Mouse (Mus musculus) layer of hippocampus, adult 9-10 months (tissue): Measurements from ENCODE around the gene Ak2.
A peak's percentile ranks its signal among the peaks of the same experiment; 100 is the strongest.

Source experiments
- DNase-seq: peaks from one replicate; pipeline ENCODE4 v3.0.0; 2022; ENCODE audit warnings: low spot score

The Ak2 gene

GRCm38 (mm10) chr4:129048501-129049305, 56.9 kb downstream of the Ak2 start:
- no peak for DNase-seq

GRCm38 (mm10) chr4:129049306-129050011, 57.7 kb downstream of the Ak2 start:
- DNase-seq = no peak

DNA sequence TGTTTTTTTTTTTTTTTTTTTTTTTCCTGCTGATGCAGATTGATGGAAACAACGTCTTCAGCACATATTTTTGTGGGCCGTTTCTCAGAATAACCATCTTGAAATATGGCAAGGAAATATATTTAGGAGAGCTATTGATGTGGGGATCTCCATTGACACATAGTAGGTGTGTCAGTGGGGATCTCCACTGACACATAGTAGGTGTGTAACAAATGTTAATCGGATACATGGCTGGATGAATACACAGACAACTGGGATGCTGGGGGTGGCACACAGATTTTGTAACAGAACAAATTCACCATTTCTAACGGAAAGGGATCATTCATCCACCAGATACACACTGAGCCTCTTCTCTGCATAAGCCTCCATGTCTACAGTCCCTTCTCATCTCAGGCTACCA, 58.6 kb downstream of the Ak2 start:
- no peak for DNase-seq

DNA sequence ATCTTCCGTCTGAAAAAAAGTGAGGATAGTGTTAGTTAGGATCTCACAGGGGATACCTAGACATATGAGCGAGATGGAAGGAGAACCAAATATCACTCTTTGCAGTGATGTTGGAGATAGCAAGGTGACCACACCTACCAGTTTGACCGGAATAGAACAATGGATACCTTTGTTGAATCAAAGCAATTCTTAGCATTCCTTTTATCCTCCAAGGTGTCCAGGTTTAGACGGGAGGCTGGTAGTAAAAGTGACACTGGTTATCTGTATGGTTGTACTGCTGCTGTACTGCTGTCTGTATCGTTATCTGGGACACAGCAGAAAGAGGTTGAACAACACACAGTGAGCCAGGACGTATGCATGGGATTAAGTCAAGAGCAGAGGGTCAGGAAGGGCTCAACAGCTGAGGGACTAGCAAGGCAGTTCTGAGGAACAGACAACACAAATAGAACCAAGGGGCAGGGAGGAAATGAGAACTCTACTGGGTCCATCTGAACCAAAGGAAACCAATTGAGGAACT, 59.2 kb downstream of the Ak2 start:
- DNase-seq = no peak

DNA sequence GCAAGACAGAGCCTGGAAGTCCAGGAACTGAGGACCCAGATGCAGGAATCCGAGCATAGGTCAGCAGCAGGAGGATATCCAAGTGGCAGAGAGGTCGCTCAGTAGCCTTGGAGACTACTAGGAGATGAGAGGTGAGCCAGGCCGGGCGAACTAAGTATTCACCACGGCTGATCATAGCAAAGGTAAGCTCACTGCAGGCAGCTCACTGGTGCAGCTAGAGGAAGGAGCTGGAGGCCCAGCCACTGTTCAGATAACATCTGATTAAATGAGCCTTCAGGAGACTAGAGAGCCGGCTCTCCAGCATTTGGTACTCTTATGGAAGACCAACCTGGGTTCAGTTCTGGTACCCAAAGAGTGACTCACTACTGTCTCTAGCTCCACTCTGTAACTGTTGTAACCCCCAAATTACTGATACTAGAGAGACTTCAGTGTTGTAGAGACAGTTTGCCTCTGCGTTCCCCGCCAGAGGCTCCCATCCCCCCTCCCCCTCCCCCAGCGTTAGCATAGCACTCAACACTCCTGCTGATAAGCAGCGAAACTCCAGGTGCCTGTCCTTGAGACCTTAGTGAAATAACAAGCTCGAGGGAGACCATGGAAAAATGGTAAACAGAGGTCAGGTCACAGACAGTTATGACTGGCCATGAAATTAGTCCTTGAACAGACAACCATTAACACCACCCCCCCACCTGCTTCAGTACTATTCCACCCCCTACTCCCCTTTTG, 59.9 kb downstream of the Ak2 start:
- DNase-seq = no peak

DNA sequence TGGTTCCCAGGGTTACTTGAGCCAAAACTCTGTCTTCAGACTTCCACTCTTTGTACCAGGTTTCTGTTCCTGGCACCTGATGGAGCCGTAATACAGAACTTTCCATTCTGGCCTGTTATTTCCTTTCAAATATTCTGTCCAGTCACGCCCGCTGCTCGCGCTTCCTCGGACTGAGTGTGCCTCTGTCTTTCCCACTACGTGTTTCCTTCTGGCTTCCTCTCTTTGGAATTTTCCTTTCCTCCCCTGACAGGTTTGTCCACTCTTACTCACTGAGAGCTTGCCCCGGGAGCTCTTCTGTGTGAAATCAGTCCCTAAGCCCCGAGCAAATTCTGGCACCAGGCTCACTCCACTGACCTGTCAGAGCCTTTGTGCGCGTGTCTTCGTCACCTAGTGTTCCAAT, 63.0 kb downstream of the Ak2 start:
- DNase-seq = no peak

- no peak for DNase-seq
These were observed 63.8 kb downstream of the Ak2 start for GRCm38 (mm10) chr4:129055562-129055961.

GRCm38 (mm10) chr4:129057533-129058206, 65.9 kb downstream of the Ak2 start:
- peak; percentile 87 for DNase-seq

GRCm38 (mm10) chr4:129058207-129059092, 66.7 kb downstream of the Ak2 start, which contains the start of gene Rnf19b:
Gene Rnf19b, plus strand, starts transcription at chr4:129058271.
- DNase-seq = no peak

DNA sequence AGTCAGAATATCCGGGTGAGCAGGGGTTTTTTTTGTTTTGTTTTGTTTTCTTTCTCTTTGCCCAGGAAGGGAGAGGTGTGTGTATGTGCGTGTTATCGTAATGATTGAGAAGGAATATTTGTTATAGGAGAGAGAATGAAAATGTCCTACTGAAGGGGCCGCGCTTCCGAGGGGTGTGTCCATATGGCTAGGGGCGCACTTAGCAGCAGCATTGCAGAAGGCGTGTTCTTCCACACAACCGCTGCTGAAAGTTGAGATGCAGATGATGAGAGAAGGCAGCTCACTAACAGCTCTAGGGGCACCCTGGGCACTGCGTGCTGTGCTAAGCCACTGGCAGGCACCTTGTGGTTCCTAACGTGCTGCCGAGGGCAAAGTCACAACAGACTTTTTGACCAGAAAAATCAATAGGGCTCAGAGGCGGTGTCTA, 67.4 kb downstream of the Ak2 start:
- no peak for DNase-seq

GRCm38 (mm10) chr4:129059922-129060321, 68.2 kb downstream of the Ak2 start:
- no peak for DNase-seq
